Mouse (Mus musculus) cerebellum, adult 11-12 months (tissue): Measurements from ENCODE around the gene Arid1a.

Source experiments
- DNase-seq: peaks from one replicate; pipeline ENCODE4 v3.0.0; 2022

Gene Arid1a

DNA sequence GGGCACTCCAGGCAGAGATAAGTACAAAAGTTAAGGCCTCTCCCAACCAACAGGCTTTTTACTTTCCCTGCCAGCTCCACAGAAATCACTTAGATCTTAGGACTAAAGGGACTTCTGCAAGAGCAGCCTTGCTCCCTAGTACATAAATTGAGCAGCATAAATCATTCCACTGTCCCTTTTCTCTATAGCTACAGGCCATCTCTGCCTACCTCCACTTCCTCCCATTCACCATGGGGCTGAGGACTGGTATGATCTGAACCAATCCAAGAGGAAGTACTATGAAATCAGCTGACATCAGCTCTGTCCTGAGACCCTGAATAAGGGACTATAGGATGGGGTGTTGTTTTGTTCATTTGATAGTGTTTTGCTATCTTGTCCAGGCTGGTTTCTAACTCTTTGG lies 26.4 kb downstream of the Arid1a start:
- DNase-seq: no peak

DNA sequence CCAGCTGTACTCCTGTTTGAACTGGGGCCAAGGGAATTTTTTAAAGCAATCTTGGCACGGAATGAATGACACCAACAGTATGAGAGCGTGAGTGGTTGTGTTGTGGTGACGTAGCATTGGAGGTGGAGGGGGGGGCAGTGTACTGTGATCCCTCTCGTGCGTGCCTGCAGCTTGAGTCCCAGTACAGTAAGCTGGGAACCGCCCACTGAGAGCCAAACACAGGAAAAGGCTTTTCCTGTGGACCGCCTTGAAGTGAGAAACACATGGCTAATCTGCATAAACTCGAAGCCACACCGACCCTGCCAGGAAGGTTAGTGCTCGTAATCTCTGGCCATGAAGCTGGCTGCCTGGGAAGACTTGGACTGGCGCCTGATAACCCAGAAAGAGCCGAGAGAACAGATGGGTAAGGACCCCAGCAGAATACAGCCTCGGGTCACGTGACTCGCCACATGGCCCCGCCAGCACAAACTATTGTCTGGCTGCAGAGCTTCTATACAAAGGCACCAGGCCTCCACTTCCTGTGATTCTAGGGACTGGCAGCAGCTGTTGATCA lies 27.0 kb downstream of the Arid1a start:
- peak; percentile 95 for DNase-seq

GRCm38 (mm10) chr4:133729007-133729406 lies 27.6 kb downstream of the Arid1a start:
- DNase-seq: peak; percentile 53

DNA sequence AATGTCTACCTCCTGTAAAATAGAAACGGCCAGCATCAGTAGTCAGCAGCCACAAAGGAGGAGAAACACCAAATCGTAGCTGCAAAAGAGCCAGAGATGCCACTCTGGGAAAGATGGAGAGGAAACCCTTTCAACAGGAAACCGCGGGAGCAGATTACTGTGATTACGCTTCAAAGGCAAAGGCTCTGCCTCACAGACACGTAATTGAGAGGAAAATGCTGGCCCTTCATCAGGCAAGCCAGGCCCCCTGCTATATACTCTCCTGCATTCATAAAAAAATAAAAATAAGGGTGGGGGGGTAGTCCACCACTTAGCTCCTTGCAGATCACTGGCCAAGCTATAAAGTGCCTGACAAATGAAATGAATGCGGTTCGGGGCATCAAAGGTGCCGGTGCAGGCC lies 28.3 kb downstream of the Arid1a start:
- DNase-seq: no peak

- DNase-seq: no peak
Measured at GRCm38 (mm10) chr4:133725706-133726105, 30.9 kb downstream of the Arid1a start.

DNA sequence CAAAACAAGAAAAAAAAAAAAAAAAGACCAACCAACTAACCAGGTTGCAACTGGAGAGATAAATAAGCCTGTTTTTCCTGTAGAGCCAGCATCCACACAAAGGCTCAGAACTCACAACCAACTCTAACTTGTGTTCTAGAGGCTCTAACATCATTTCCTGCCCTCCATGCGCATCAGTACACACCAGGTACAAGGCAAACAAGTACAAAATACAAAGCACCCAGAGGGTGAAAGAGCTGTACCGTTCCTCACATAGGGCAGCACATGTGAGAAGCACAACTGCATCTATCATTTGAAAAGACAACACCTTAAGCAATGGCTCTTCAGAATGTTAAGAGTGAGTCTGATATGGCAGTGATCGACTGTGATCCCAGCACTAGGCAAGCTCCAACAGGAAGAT lies 36.8 kb downstream of the Arid1a start:
- DNase-seq: no peak

GRCm38 (mm10) chr4:133712755-133713154 lies 43.8 kb downstream of the Arid1a start:
- no peak for DNase-seq

GRCm38 (mm10) chr4:133711307-133712076 lies 45.1 kb downstream of the Arid1a start:
- peak; percentile 54 for DNase-seq

DNA sequence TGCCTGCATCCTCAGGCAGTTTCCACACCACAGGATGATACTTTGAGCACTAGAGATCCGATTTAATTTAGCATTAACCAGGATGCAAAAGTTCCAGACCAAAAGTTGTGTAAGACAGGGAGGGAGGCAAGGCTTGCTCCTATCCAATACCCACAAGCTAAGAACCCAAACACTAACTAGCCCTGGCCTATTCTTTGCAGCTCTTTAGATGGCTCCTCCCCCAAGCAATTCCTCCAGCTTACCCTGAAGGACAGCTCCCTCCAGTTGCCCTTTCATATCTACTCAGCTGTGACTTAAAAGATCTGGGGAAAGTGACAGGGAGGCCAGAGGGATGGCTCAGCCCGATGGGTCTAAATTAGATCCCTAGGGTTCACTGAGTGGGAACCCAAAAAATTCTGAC lies 47.2 kb downstream of the Arid1a start:
- no peak for DNase-seq

- DNase-seq: no peak
Measured at GRCm38 (mm10) chr4:133707464-133707863, 49.1 kb downstream of the Arid1a start.

- peak; percentile 76 for DNase-seq
Measured at GRCm38 (mm10) chr4:133706956-133707355, 49.6 kb downstream of the Arid1a start.

DNA sequence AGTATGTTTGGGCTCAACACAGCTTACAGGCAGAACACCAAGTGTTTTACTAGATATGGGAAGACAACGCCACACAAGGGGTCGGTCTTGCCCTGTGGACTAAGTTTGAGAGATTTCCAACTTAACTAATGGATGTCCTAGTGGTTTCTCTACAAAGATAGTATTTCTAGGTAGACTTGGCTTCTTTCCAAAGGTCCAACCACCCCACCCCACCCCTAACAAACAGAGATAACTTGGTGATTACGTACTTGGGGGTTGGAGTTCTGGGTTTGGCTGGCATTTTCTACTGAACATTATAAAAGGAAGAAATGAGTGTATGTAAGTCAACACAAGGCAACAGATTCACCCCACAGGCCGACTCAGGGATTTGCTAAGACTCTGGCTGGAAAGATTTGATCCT lies 51.5 kb downstream of the Arid1a start:
- DNase-seq: no peak

GRCm38 (mm10) chr4:133700905-133701368 lies 55.6 kb downstream of the Arid1a start:
- DNase-seq: peak; percentile 38

DNA sequence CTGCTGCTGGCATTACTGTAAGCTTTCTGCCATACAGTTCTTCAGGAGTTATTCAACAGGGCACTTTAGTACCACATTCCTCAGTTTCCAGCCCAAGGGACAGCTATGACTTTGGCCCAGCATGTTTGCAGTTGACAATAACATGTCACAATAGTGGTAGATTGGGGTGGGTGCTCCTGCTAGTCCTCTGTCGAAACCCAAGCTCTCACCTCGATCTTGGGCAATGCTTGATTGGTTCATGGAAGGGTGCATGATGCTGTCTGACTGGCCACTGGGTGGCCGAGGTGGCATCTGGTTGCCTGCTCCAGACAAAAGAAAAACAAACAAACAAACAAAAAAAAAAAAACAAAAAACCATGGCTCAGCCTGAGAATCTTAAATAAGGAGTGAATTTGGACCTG lies 61.2 kb downstream of the Arid1a start:
- no peak for DNase-seq

- no peak for DNase-seq
Measured at GRCm38 (mm10) chr4:133690252-133690651, 66.3 kb downstream of the Arid1a start.

GRCm38 (mm10) chr4:133688417-133689067 lies 68.0 kb downstream of the Arid1a start:
- no peak for DNase-seq

GRCm38 (mm10) chr4:133687126-133687525 lies 69.4 kb downstream of the Arid1a start:
- DNase-seq: no peak

GRCm38 (mm10) chr4:133686512-133686911 lies 70.1 kb downstream of the Arid1a start:
- DNase-seq: no peak

DNA sequence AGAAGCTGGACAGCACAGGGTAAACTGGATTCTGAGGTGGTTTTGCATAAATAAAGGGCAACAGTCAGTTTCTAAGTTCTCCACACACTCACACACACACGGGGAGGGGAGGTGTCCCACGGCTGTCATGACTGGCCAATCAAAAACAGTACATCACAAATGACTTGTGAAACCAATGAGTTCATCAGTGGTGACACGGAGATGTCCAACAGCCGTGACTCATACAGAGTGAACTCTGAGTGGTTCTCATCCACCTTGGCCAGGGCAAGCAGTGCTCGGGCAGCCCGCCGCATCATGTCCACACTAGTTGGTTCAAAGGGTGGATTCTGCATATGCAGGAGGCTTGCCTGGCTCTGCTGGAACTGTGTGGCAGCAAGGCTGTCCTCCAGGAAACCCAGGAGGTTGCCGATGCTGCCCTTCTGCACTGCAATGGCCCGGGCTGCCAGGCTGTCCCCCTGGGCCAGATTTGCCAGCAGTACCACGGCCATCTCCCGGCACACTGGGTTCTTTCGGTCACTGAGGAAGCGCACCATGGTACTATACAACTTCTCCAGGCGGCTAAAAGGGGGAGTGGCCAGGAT lies 76.3 kb downstream of the Arid1a start:
- DNase-seq: no peak

- no peak for DNase-seq
Measured at GRCm38 (mm10) chr4:133679629-133680028, 76.9 kb downstream of the Arid1a start.

DNA sequence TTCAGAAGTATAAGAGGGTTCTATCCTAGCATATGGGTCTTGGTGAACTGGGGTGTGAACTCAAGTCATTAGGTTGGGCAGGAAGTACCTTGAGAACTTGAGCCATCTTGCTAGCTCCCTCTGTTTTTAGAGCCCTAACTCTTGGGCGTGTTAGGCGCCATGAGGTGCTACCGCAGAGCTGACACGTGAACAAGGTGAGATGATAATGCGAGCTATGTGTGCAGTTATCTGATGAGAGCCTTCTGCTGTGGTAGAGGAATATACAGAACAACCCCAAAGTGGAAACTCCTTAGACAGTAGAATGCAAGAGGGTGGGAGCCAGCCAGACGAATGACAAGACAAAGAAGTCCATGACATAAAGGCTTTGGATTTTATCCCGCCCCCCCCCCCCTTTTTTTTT lies 79.3 kb downstream of the Arid1a start:
- DNase-seq: no peak

DNA sequence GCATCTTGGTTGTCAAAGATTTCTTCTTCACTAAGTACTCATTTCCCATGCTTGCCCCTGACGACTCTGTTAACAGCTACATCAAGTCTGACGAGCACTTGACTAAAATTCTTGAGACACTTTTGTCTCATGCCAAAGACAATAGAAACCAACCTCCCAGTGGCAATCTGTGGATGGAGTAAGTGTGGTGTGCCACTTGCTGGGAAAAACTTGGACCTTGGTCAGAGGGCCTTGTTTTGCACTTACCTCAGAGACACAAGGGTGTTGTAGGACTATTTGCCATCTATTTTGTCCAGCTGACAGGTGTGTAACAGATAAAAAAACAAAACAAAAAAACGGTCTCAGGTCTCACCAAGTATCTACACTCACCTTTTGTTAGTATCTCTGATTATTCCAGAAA lies 80.4 kb downstream of the Arid1a start:
- DNase-seq: no peak

DNA sequence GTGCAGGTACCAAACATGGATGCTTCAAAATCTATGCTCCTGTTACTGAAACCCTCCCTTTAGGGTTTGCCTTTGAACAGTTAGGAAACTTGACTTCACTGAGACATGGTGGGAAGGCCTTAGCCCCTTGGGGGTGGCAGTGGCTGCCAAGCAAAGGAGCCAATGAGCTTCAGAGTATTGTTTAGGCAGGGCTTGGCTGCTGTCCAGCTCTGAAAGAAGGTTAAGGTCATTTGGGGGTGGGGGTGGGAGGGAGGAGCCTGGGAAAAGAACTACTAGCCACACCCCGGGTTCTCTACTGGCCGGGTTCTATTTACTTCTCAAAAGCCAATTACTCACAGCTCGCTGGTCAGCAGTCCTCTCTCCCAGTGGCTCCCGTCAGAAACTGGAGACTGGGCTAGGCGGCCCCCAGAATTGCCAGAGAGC lies 81.0 kb downstream of the Arid1a start:
- peak; percentile 55 for DNase-seq

GRCm38 (mm10) chr4:133674331-133674695 lies 82.3 kb downstream of the Arid1a start:
- DNase-seq: no peak
